Mouse (Mus musculus): ENCODE results near the gene Borcs5. TPM values are rescaled to one million over a fixed set of nuclear protein-coding genes. Genes with fewer than 3 reads are reported as not detected.

The Borcs5 gene
- polyA plus RNA-seq, 1 experiment from 2014 or later: 13.5 TPM

GRCm38 (mm10) chr6:134646835-134647234, 7.5 kb downstream of the Borcs5 start:
- no peaks in the 10 kb centered on the region for H3K9me3 ChIP-seq (ENCODE audit: control insufficient read depth)
- ATAC-seq: peak; percentile 74
- H3K4me3 ChIP-seq (ENCODE audit: low read depth, low read length): no peak overlapping the region
- no peaks in the 10 kb centered on the region for H3K4me1 ChIP-seq (replicated peaks; ENCODE audit: control insufficient read depth, insufficient read depth, low read length)
- 50% methylated on average over 6 of the region's 6 CpGs for WGBS
- no peak overlapping the region for H3K27ac ChIP-seq (ENCODE audit: low read depth, low read length)
- peaks cover 12% of the 10 kb centered on the region; the same call in 1 of the 2 replicates for H3K36me3 ChIP-seq (ENCODE audit: control insufficient read depth, insufficient read depth)
- no peak overlapping the region for H3K4me2 ChIP-seq (replicated peaks; ENCODE audit: low read depth)
- no peak overlapping the region for H3K9ac ChIP-seq (ENCODE audit: low read depth, low read length)
- TF ChIP-seq CTCF (IDR thresholded peaks at IDR 0.05; ENCODE audit: low read depth): no peak
- no peaks in the 10 kb centered on the region for H3K27me3 ChIP-seq (replicated peaks; ENCODE audit: control insufficient read depth, insufficient read depth, low read length)

GRCm38 (mm10) chr6:134647621-134648020, 8.3 kb downstream of the Borcs5 start:
- H3K9ac ChIP-seq (ENCODE audit: low read depth, low read length): no peak overlapping the region
- no peak overlapping the region for H3K4me2 ChIP-seq (replicated peaks; ENCODE audit: low read depth)
- WGBS: 41% methylated on average over 5 of the region's 5 CpGs
- H3K36me3 ChIP-seq (ENCODE audit: control insufficient read depth, insufficient read depth): peaks cover 12% of the 10 kb centered on the region; the same call in 1 of the 2 replicates
- ATAC-seq: no peak
- no peaks in the 10 kb centered on the region for H3K27me3 ChIP-seq (replicated peaks; ENCODE audit: control insufficient read depth, insufficient read depth, low read length)
- H3K9me3 ChIP-seq (ENCODE audit: control insufficient read depth): no peaks in the 10 kb centered on the region
- H3K4me1 ChIP-seq (replicated peaks; ENCODE audit: control insufficient read depth, insufficient read depth, low read length): no peaks in the 10 kb centered on the region
- no peak for TF ChIP-seq CTCF (IDR thresholded peaks at IDR 0.05; ENCODE audit: low read depth)
- H3K27ac ChIP-seq (ENCODE audit: low read depth, low read length): no peak overlapping the region
- no peak overlapping the region for H3K4me3 ChIP-seq (ENCODE audit: low read depth, low read length)

- no peaks in the 10 kb centered on the region for H3K27me3 ChIP-seq (replicated peaks; ENCODE audit: control insufficient read depth, insufficient read depth, low read length)
- H3K4me1 ChIP-seq (replicated peaks; ENCODE audit: control insufficient read depth, insufficient read depth, low read length): no peaks in the 10 kb centered on the region
- TF ChIP-seq CTCF (IDR thresholded peaks at IDR 0.05; ENCODE audit: low read depth): no peak
Measured at GRCm38 (mm10) chr6:134648356-134648755, 9.0 kb downstream of the Borcs5 start.

GRCm38 (mm10) chr6:134656527-134656926, 17.2 kb downstream of the Borcs5 start:
- no peak overlapping the region for H3K27ac ChIP-seq (ENCODE audit: low read depth, low read length)
- WGBS: 72% methylated on average over 4 of the region's 4 CpGs
- no peak for TF ChIP-seq CTCF (IDR thresholded peaks at IDR 0.05; ENCODE audit: low read depth)

More at GRCm38 (mm10) chr6:134648356-134648755, 9.0 kb downstream of the Borcs5 start:
- H3K4me3 ChIP-seq (ENCODE audit: low read depth, low read length): no peak overlapping the region
- no peak overlapping the region for H3K27ac ChIP-seq (ENCODE audit: low read depth, low read length)
- H3K4me2 ChIP-seq (replicated peaks; ENCODE audit: low read depth): no peak overlapping the region
- 83% methylated on average over 5 of the region's 5 CpGs for WGBS
- no peak overlapping the region for H3K9ac ChIP-seq (ENCODE audit: low read depth, low read length)
- ATAC-seq: no peak
- H3K36me3 ChIP-seq (ENCODE audit: control insufficient read depth, insufficient read depth): peaks cover 12% of the 10 kb centered on the region; the same call in 1 of the 2 replicates
- H3K9me3 ChIP-seq (ENCODE audit: control insufficient read depth): no peaks in the 10 kb centered on the region

GRCm38 (mm10) chr6:134659108-134659958, 20.0 kb downstream of the Borcs5 start:
- H3K27ac ChIP-seq (ENCODE audit: low read depth, low read length): no peak overlapping the region
- TF ChIP-seq CTCF (IDR thresholded peaks at IDR 0.05; ENCODE audit: low read depth): peak; percentile 94
- H3K4me3 ChIP-seq (ENCODE audit: low read depth, low read length): no peak overlapping the region
- 18% methylated on average over 9 of the region's 9 CpGs for WGBS
- H3K4me2 ChIP-seq (replicated peaks; ENCODE audit: low read depth): no peak overlapping the region
- H3K9ac ChIP-seq (ENCODE audit: low read depth, low read length): no peak overlapping the region
- no peaks in the 10 kb centered on the region for H3K9me3 ChIP-seq (ENCODE audit: control insufficient read depth)
- ATAC-seq: peak; percentile 74
- H3K27me3 ChIP-seq (replicated peaks; ENCODE audit: control insufficient read depth, insufficient read depth, low read length): no peaks in the 10 kb centered on the region
- H3K36me3 ChIP-seq (ENCODE audit: control insufficient read depth, insufficient read depth): no peaks in the 10 kb centered on the region
- peaks cover 2% of the 10 kb centered on the region; the same call in 1 of the 2 replicates for H3K4me1 ChIP-seq (replicated peaks; ENCODE audit: control insufficient read depth, insufficient read depth, low read length)

More at GRCm38 (mm10) chr6:134656527-134656926, 17.2 kb downstream of the Borcs5 start:
- H3K4me2 ChIP-seq (replicated peaks; ENCODE audit: low read depth): no peak overlapping the region
- no peaks in the 10 kb centered on the region for H3K9me3 ChIP-seq (ENCODE audit: control insufficient read depth)
- H3K9ac ChIP-seq (ENCODE audit: low read depth, low read length): no peak overlapping the region
- no peak overlapping the region for H3K4me3 ChIP-seq (ENCODE audit: low read depth, low read length)
- H3K36me3 ChIP-seq (ENCODE audit: control insufficient read depth, insufficient read depth): no peaks in the 10 kb centered on the region
- no peak for ATAC-seq
- peaks cover 2% of the 10 kb centered on the region; the same call in 1 of the 2 replicates for H3K4me1 ChIP-seq (replicated peaks; ENCODE audit: control insufficient read depth, insufficient read depth, low read length)
- no peaks in the 10 kb centered on the region for H3K27me3 ChIP-seq (replicated peaks; ENCODE audit: control insufficient read depth, insufficient read depth, low read length)

- ATAC-seq: peak; percentile 79
- Histone ChIP-seq H3K4me1 (replicated peaks; ENCODE audit: control insufficient read depth, insufficient read depth, low read length) (peaks cover 2% of the 10 kb centered on the region; the same call in 1 of the 2 replicates), H3K9me3 (ENCODE audit: control insufficient read depth) (no peaks in the 10 kb centered on the region), H3K27ac (ENCODE audit: low read depth, low read length) (peak overlapping the region; percentile 16; the same call in 1 of the 2 replicates), H3K4me2 (replicated peaks; ENCODE audit: low read depth) (no peak overlapping the region), H3K4me3 (ENCODE audit: low read depth, low read length) (no peak overlapping the region), H3K27me3 (replicated peaks; ENCODE audit: control insufficient read depth, insufficient read depth, low read length) (no peaks in the 10 kb centered on the region), H3K36me3 (ENCODE audit: control insufficient read depth, insufficient read depth) (no peaks in the 10 kb centered on the region), H3K9ac (ENCODE audit: low read depth, low read length) (no peak overlapping the region)
- no peak for TF ChIP-seq CTCF (IDR thresholded peaks at IDR 0.05; ENCODE audit: low read depth)
- WGBS: 35% methylated on average over 8 of the region's 8 CpGs
Measured at GRCm38 (mm10) chr6:134660714-134661406, 21.6 kb downstream of the Borcs5 start.

All from intestine, postnatal 0 days (tissue).